Mouse (Mus musculus): ENCODE results near the gene Nop56. TPM values are rescaled to one million over a fixed set of nuclear protein-coding genes. Genes with fewer than 3 reads are reported as not detected.

Gene Nop56
- total and polyA plus RNA-seq, 2 experiments: 12.2 to 27.0 TPM

DNA sequence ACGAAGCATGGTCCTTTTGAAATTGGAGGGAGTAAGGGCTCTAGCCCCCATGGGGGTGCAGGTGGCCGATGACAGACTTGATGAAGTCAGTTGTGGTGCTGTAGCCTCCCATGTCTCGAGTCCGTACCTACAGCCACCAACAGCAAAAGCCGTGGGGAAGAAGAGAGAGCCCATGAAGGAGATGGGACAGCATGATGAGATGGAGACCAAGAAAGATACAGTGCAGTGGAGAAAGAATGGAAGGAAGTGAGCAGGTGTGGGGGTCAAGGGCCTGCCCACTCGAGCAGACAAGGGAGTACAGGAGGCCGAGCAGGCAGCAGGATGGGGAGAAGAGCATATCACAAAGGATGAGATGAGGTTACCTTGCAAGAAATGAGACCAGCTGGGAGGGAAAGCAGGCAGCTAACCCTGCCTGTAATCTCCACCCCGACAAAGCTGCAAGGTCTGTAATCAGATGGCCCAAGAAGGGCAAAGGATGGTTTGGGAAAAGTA, 5.4 kb downstream of the Nop56 start:
- peaks cover 9% of the 10 kb centered on the region for H3K4me1 ChIP-seq (ENCODE audit: control insufficient read depth, insufficient read depth, low read length)
- peaks cover 13% of the 10 kb centered on the region; the same call in 1 of the 2 replicates for H3K79me2 ChIP-seq (ENCODE audit: control insufficient read depth, insufficient read depth, low read length)
- no peak for TF ChIP-seq CTCF (IDR thresholded peaks at IDR 0.05; ENCODE audit: low read depth, low read length)
- no peak for TF ChIP-seq POLR2A (IDR thresholded peaks at IDR 0.05; ENCODE audit: extremely low read depth, insufficient read depth, low read length)
- DNase-seq (ENCODE audit: extremely low read depth, low read depth, low spot score): no peak
- no peaks in the 10 kb centered on the region for H3K27me3 ChIP-seq (ENCODE audit: control insufficient read depth, insufficient read depth, low read length)
- no peak overlapping the region for H3K4me3 ChIP-seq (ENCODE audit: insufficient read depth, low read depth, low read length)
- peaks cover 33% of the 10 kb centered on the region for H3K36me3 ChIP-seq (ENCODE audit: control insufficient read depth, insufficient read depth, low read length)
- H3K9ac ChIP-seq (ENCODE audit: low read depth, low read length): no peak overlapping the region
- 68% methylated on average over 8 of the region's 8 CpGs for WGBS
- no peak overlapping the region for H3K27ac ChIP-seq (replicated peaks; ENCODE audit: insufficient read depth, low read depth, low read length)

DNA sequence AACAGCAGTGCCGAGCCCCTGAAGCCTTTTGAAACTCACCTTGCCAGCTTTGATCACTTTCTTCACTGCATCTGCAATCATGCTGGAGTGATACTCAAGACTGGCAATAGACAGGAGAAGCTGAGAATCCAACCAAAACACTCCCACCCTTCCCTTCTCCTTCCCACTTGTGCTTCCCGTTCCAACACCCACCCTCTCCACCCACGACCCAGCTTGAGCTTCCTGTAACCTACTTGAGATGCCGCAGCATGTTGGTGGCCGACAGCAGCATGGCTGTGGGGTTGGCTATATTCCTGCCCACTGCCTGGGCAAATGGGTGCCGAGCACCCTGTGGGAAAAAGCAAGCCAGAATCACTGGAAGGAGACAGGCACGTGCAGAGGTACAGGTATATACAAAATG, 6.0 kb downstream of the Nop56 start:
- H3K79me2 ChIP-seq (ENCODE audit: control insufficient read depth, insufficient read depth, low read length): peaks cover 11% of the 10 kb centered on the region; the same call in 1 of the 2 replicates
- H3K27ac ChIP-seq (replicated peaks; ENCODE audit: insufficient read depth, low read depth, low read length): no peak overlapping the region
- H3K9ac ChIP-seq (ENCODE audit: low read depth, low read length): no peak overlapping the region
- H3K4me3 ChIP-seq (ENCODE audit: insufficient read depth, low read depth, low read length): no peak overlapping the region
- DNase-seq (ENCODE audit: extremely low read depth, low read depth, low spot score): no peak
- 76% methylated on average over 7 of the region's 7 CpGs for WGBS
- H3K36me3 ChIP-seq (ENCODE audit: control insufficient read depth, insufficient read depth, low read length): peaks cover 33% of the 10 kb centered on the region
- H3K4me1 ChIP-seq (ENCODE audit: control insufficient read depth, insufficient read depth, low read length): peaks cover 5% of the 10 kb centered on the region
- TF ChIP-seq CTCF (IDR thresholded peaks at IDR 0.05; ENCODE audit: low read depth, low read length) (no peak), POLR2A (IDR thresholded peaks at IDR 0.05; ENCODE audit: extremely low read depth, insufficient read depth, low read length) (no peak)
- no peaks in the 10 kb centered on the region for H3K27me3 ChIP-seq (ENCODE audit: control insufficient read depth, insufficient read depth, low read length)

DNA sequence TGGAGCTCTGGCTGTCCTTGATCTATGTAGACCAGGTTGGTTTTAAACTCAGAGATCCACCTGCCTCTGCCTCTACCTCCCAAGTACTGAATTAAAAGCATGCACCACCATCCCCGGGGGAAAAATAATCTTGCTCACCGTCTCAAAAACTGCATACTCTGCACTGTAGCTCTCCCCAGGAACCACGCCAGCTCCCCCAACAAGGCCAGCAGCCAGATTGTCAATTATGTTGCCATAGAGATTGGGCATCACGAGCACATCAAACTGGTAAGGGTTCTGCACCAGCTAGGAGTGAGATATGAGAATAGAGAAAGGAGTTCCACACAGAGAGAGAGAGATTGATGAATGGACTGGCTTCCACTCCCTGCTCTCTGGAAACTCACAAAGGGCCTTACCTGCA, 6.6 kb downstream of the Nop56 start:
- peaks cover 5% of the 10 kb centered on the region for H3K4me1 ChIP-seq (ENCODE audit: control insufficient read depth, insufficient read depth, low read length)

DNA sequence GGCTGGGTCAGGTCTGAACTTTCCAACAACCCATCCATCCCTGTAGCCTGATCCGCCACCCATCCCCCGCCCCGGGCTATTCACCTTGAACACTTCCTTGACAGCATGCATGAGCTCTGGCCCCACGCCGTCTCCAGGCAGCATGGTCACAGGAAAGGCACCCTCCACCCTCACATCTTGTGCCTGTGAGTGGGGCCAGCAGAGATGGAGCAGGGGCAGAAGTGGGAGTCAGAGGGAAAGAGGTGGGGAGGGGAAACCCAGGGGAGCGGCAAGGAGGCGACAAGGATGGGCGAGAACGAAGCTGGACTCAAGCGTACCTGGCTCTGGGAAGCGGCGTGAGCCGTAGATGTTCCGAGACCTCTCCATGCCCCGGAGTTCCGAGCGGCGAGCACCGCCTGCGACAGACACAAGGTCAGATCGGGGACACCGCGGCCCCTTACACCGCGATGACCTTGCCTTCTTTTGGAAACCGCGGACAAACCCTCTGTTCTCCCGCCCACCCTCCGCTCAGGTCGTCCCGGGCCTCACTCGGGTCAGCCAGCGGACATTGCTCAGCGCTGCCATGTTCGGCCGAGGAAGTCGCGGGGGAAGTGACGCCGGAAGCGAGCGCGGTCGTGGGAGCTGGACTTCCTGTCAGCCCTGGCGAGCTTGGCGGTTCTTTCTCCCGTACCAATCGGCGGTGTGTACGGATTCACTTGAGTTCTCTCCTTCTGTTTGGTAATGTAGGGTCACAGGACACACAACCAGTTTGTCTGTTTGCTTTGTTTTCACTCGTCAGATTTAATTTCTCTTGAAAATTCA, 9.8 kb downstream of the Nop56 start, which contains the start of gene Idh3b:
TSS of gene Idh3b (minus strand) at position 694 of the 801 bp plus-strand sequence.
- H3K79me2 ChIP-seq (ENCODE audit: control insufficient read depth, insufficient read depth, low read length): peaks cover 11% of the 10 kb centered on the region; the same call in 1 of the 2 replicates
- WGBS: 1% methylated on average over 51 of the region's 51 CpGs

More for the DNA sequence above, 6.6 kb downstream of the Nop56 start:
- 66% methylated on average over 4 of the region's 4 CpGs for WGBS
- H3K27me3 ChIP-seq (ENCODE audit: control insufficient read depth, insufficient read depth, low read length): no peaks in the 10 kb centered on the region
- H3K79me2 ChIP-seq (ENCODE audit: control insufficient read depth, insufficient read depth, low read length): peaks cover 11% of the 10 kb centered on the region; the same call in 1 of the 2 replicates
- no peak overlapping the region for H3K4me3 ChIP-seq (ENCODE audit: insufficient read depth, low read depth, low read length)
- TF ChIP-seq POLR2A (IDR thresholded peaks at IDR 0.05; ENCODE audit: extremely low read depth, insufficient read depth, low read length) (no peak), CTCF (IDR thresholded peaks at IDR 0.05; ENCODE audit: low read depth, low read length) (no peak)
- DNase-seq (ENCODE audit: extremely low read depth, low read depth, low spot score): no peak
- H3K36me3 ChIP-seq (ENCODE audit: control insufficient read depth, insufficient read depth, low read length): peaks cover 32% of the 10 kb centered on the region
- no peak overlapping the region for H3K27ac ChIP-seq (replicated peaks; ENCODE audit: insufficient read depth, low read depth, low read length)
- H3K9ac ChIP-seq (ENCODE audit: low read depth, low read length): no peak overlapping the region

DNA sequence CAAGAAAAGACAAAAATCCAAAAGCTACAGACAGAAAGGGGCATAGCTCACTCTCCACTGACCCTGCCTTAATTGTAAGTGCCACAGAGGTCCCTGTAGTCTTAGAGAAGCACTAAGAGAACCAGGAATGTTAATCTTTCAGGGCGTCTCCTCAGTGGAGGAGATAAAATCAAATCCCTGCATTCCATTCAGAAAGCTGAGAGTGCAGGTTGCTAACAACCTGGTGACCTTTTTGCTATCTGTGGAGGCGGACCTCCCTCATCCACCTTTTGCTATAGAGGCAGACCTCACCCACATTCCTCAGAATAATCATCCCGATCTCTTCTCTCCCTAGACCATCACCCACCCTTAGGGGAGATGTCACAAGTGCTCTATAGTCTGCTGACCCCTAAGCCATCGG, 14.9 kb downstream of the Nop56 start:
- H3K79me2 ChIP-seq (ENCODE audit: control insufficient read depth, insufficient read depth, low read length): peaks cover 1% of the 10 kb centered on the region; the same call in 1 of the 2 replicates
- WGBS: 72% methylated on average over 4 of the region's 4 CpGs
- DNase-seq (ENCODE audit: extremely low read depth, low read depth, low spot score): no peak
- peaks cover under 1% of the 10 kb centered on the region; the same call in 1 of the 2 replicates for H3K27me3 ChIP-seq (ENCODE audit: control insufficient read depth, insufficient read depth, low read length)
- H3K36me3 ChIP-seq (ENCODE audit: control insufficient read depth, insufficient read depth, low read length): no peaks in the 10 kb centered on the region
- no peak for TF ChIP-seq POLR2A (IDR thresholded peaks at IDR 0.05; ENCODE audit: extremely low read depth, insufficient read depth, low read length)
- no peaks in the 10 kb centered on the region for H3K4me1 ChIP-seq (ENCODE audit: control insufficient read depth, insufficient read depth, low read length)
- H3K4me3 ChIP-seq (ENCODE audit: insufficient read depth, low read depth, low read length): no peak overlapping the region
- H3K27ac ChIP-seq (replicated peaks; ENCODE audit: insufficient read depth, low read depth, low read length): no peak overlapping the region
- no peak overlapping the region for H3K9ac ChIP-seq (ENCODE audit: low read depth, low read length)

More for the DNA sequence above, 9.8 kb downstream of the Nop56 start, which contains the start of gene Idh3b:
- H3K9ac ChIP-seq (ENCODE audit: low read depth, low read length): peak within 1 kb of the TSS; percentile 91
- peak within 1 kb of the TSS; percentile 80 for H3K27ac ChIP-seq (replicated peaks; ENCODE audit: insufficient read depth, low read depth, low read length)
- peak; percentile 81 for DNase-seq (ENCODE audit: extremely low read depth, low read depth, low spot score)
- TF ChIP-seq POLR2A (IDR thresholded peaks at IDR 0.05; ENCODE audit: extremely low read depth, insufficient read depth, low read length) (peak; percentile 68), CTCF (IDR thresholded peaks at IDR 0.05; ENCODE audit: low read depth, low read length) (no peak)
- H3K27me3 ChIP-seq (ENCODE audit: control insufficient read depth, insufficient read depth, low read length): no peaks in the 10 kb centered on the region
- H3K4me1 ChIP-seq (ENCODE audit: control insufficient read depth, insufficient read depth, low read length): peaks cover 5% of the 10 kb centered on the region
- peak within 1 kb of the TSS; percentile 83 for H3K4me3 ChIP-seq (ENCODE audit: insufficient read depth, low read depth, low read length)
- H3K36me3 ChIP-seq (ENCODE audit: control insufficient read depth, insufficient read depth, low read length): peaks cover 16% of the 10 kb centered on the region; the same call in 1 of the 2 replicates
